Mouse (Mus musculus) adrenal gland, postnatal 25 days (tissue): ENCODE results near the gene Lima1. TPM values are rescaled to one million over a fixed set of nuclear protein-coding genes. Genes with fewer than 3 reads are reported as not detected.
"Not testable (repeated sequence)": the region's sequence is repeated elsewhere in the genome, so short reads cannot be mapped to it uniquely, and the experiment has no call there.

Experiments
- DNase-seq: peaks from one replicate; pipeline ENCODE4 v3.0.0; 2021; ENCODE audit warnings: mixed read lengths
- total RNA-seq: library from RNA; stranded (reverse); gene quantifications from 2 replicates; pipeline ENCODE4 v1.2.3, GENCODE M21; 2021

Gene Lima1
- total RNA-seq, 1 experiment from 2014 or later = 42.4 TPM

- DNase-seq = no peak
Measured at GRCm38 (mm10) chr15:99834681-99835080, 40.6 kb downstream of the Lima1 start.

GRCm38 (mm10) chr15:99833648-99834454 is 41.4 kb downstream of the Lima1 start:
- no peak for DNase-seq

- no peak for DNase-seq
Measured at GRCm38 (mm10) chr15:99831535-99831934, 43.7 kb downstream of the Lima1 start.

- DNase-seq = no peak
Measured at GRCm38 (mm10) chr15:99828061-99828460, 47.2 kb downstream of the Lima1 start.

- DNase-seq = no peak
Measured at GRCm38 (mm10) chr15:99826210-99826888, 48.9 kb downstream of the Lima1 start.

- DNase-seq = no peak
Measured at GRCm38 (mm10) chr15:99825211-99825610, 50.0 kb downstream of the Lima1 start.

- no peak for DNase-seq
Measured at GRCm38 (mm10) chr15:99823322-99823898, 51.8 kb downstream of the Lima1 start.

- DNase-seq = not testable (repeated sequence)
Measured at GRCm38 (mm10) chr15:99822501-99822900, 52.8 kb downstream of the Lima1 start.

GRCm38 (mm10) chr15:99819621-99820279 is 55.5 kb downstream of the Lima1 start:
- no peak for DNase-seq

GRCm38 (mm10) chr15:99819109-99819440 is 56.2 kb downstream of the Lima1 start:
- DNase-seq = no peak

- DNase-seq = no peak
Measured at GRCm38 (mm10) chr15:99818321-99819108, 56.7 kb downstream of the Lima1 start.

- DNase-seq = no peak
Measured at GRCm38 (mm10) chr15:99817343-99818235, 57.7 kb downstream of the Lima1 start.

- no peak for DNase-seq
Measured at GRCm38 (mm10) chr15:99815999-99816398, 59.3 kb downstream of the Lima1 start.

- peak; percentile 18 for DNase-seq
Measured at GRCm38 (mm10) chr15:99814554-99815260, 60.5 kb downstream of the Lima1 start.

- DNase-seq = no peak
Measured at GRCm38 (mm10) chr15:99813639-99814038, 61.6 kb downstream of the Lima1 start.

- no peak for DNase-seq
Measured at GRCm38 (mm10) chr15:99812097-99812496, 63.2 kb downstream of the Lima1 start.

GRCm38 (mm10) chr15:99807776-99808735 is 67.2 kb downstream of the Lima1 start:
- no peak for DNase-seq

- DNase-seq = no peak
Measured at GRCm38 (mm10) chr15:99806171-99806570, 69.1 kb downstream of the Lima1 start.

GRCm38 (mm10) chr15:99805673-99806072 is 69.6 kb downstream of the Lima1 start:
- DNase-seq = no peak
